Mouse (Mus musculus) liver, embryonic 12.5 days (tissue): ENCODE results near the gene Tspan4. TPM values are rescaled to one million over a fixed set of nuclear protein-coding genes. Genes with fewer than 3 reads are reported as not detected.

Source experiments
- ATAC-seq: fragments of 200-750 bp; cut with Nextera tagmentation; 2 replicates; pipeline ENCODE4 v1.8.0; 2017; ENCODE audit warnings: moderate number of reproducible peaks, mild to moderate bottlenecking, moderate library complexity
- H3K27ac ChIP-seq: fragments of 300-500 bp; sonication (generic); 2 replicates; pipeline ENCODE4 v1.5.1; 2016; ENCODE audit warnings: mild to moderate bottlenecking
- H3K27me3 ChIP-seq: fragments of 300-500 bp; sonication (generic); replicated peaks from 2 replicates; pipeline ENCODE4 v1.6.1; 2016; ENCODE audit warnings: mild to moderate bottlenecking, moderate library complexity
- H3K36me3 ChIP-seq: fragments of 300-500 bp; sonication (generic); 2 replicates; pipeline ENCODE4 v1.6.1; 2016; ENCODE audit warnings: mild to moderate bottlenecking, moderate library complexity
- H3K4me1 ChIP-seq: fragments of 300-500 bp; sonication (generic); 2 replicates; pipeline ENCODE4 v1.6.1; 2016
- H3K4me2 ChIP-seq: fragments of 300-500 bp; sonication (generic); 2 replicates; pipeline ENCODE4 v1.6.1; 2016; ENCODE audit warnings: mild to moderate bottlenecking, moderate library complexity
- H3K4me3 ChIP-seq: fragments of 300-500 bp; sonication (generic); 2 replicates; pipeline ENCODE4 v1.5.1; 2016; ENCODE audit warnings: mild to moderate bottlenecking, moderate library complexity
- H3K9ac ChIP-seq: fragments of 300-500 bp; sonication (generic); 2 replicates; pipeline ENCODE4 v1.6.1; 2016; ENCODE audit warnings: mild to moderate bottlenecking, moderate library complexity
- H3K9me3 ChIP-seq: fragments of 300-500 bp; sonication (generic); replicated peaks from 2 replicates; pipeline ENCODE4 v1.6.1; 2016; ENCODE audit warnings: mild to moderate bottlenecking, moderate library complexity
- WGBS: fragments of 180-500 bp; shearing (Covaris S2); methylation state at CpG from one replicate; pipeline ENCODE4 v1.1.7; 2016; ENCODE audit not compliant: insufficient replicate concordance; 5-methylcytosine and 5-hydroxymethylcytosine counted together
- polyA plus RNA-seq: library from polyadenylated mRNA; unstranded; fragments of >200 nt; fragmentation: Nextera tagmentation; extraction: Ambion mirVana; gene quantifications from 2 replicates; pipeline ENCODE4 v1.2.1, GENCODE M21; 2016

The Tspan4 gene
- 56.1 and 60.9 TPM in 2 replicates for polyA plus RNA-seq

DNA sequence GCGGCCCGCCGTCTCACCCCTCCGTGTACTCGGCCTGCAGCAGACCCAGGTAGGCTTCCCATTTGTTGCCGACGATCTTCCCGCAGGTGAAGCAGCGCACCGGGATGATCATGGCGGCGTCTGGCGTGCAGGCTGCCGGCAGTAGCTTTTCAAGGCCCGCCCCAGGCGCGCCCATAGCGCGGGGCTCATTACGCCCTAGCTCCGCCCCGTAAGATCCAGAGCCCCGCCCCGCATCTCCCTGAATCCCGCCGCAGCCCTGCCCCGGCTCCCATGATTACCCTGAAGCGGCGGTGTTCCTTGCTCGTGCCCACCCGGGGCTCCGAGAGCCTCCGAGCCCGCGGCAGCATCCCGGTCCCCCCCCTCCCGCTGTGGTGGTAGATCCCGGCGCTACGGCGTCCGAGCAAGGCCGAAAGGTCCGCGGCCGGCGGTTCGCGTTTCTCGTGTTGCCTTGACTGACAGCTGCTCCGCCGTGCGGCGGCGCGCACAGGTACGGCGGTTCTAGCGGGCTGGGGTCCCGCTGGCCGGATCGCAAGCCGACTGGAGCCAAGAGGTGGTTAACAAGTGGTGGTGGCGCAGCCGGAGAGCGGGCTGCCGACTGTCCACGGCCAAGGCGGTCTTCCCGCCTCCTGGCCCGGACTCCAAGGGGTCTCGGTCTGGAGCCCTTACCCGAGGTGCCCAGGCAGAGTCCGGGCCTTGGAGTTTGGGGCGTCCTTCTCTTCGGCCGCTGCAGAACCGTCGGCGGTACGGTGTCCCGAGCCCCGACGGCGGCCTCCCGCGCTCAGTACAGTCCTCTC lies at the start of gene Tspan4, which contains the start of gene Polr2l:
TSS of gene Tspan4 (plus strand) at position 230 of the 794 bp plus-strand sequence.
TSS of gene Polr2l (minus strand) at position 122 of the 794 bp plus-strand sequence.
- peak within 1 kb of the TSS; percentile 98 for H3K4me2 ChIP-seq
- H3K4me3 ChIP-seq, result peak within 1 kb of the TSS; percentile 77
- H3K27me3 ChIP-seq, result no peaks in the 10 kb centered on the region
- H3K9ac ChIP-seq, result peak within 1 kb of the TSS; percentile 84
- ATAC-seq, result peak; percentile 78
- H3K36me3 ChIP-seq, result peaks cover 31% of the 10 kb centered on the region
- H3K27ac ChIP-seq, result peak within 1 kb of the TSS; percentile 89
- under 1% methylated on average over 86 of the region's 87 CpGs for WGBS
- H3K9me3 ChIP-seq, result no peaks in the 10 kb centered on the region
- peaks cover 62% of the 10 kb centered on the region for H3K4me1 ChIP-seq

GRCm38 (mm10) chr7:141426948-141427730 lies 47.9 kb upstream of the Tspan4 start:
- 58% methylated on average over 12 of the region's 12 CpGs for WGBS
- Histone ChIP-seq H3K9me3 (no peaks in the 10 kb centered on the region), H3K4me3 (no peak overlapping the region), H3K4me2 (no peak overlapping the region), H3K27ac (no peak overlapping the region), H3K36me3 (peaks cover 21% of the 10 kb centered on the region), H3K9ac (no peak overlapping the region), H3K4me1 (peaks cover 27% of the 10 kb centered on the region), H3K27me3 (peaks cover 40% of the 10 kb centered on the region)
- ATAC-seq, result no peak

DNA sequence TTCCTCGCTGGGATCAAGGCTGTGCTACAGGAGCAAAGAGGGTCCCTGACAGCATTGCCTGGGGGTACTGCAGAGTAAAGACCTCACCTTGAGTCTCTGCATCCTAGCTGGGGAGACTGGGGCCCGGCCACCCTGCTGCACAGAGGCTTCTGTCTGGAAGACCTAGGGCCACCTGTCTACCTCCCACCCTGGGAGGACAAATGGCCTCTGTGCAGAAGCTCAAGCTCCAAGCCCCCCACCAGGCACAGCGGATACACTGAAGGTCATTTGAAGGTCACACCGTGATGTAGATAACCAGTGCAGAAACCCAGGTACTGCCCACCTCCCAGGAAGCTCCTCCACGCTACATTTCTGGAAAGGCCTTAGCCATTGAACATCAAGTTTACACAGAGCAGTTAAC lies 46.3 kb upstream of the Tspan4 start:
- Histone ChIP-seq H3K27ac (no peak overlapping the region), H3K4me2 (no peak overlapping the region)

GRCm38 (mm10) chr7:141429310-141429709 lies 45.7 kb upstream of the Tspan4 start, which contains the start of gene Cend1:
Cend1 (minus strand) TSS chr7:141429491.
- peak; percentile 53 for ATAC-seq
- 10% methylated on average over 19 of the region's 19 CpGs for whole genome bisulfite sequencing
- H3K9ac ChIP-seq, result no peak within 1 kb of the TSS
- peaks cover 29% of the 10 kb centered on the region for H3K27me3 ChIP-seq
- H3K27ac ChIP-seq, result no peak within 1 kb of the TSS
- no peak within 1 kb of the TSS; the same call in 1 of the 2 replicates for H3K4me2 ChIP-seq
- H3K9me3 ChIP-seq, result no peaks in the 10 kb centered on the region
- no peak within 1 kb of the TSS for H3K4me3 ChIP-seq
- peaks cover 44% of the 10 kb centered on the region for H3K4me1 ChIP-seq
- H3K36me3 ChIP-seq, result peaks cover 41% of the 10 kb centered on the region

More for the DNA sequence above, 46.3 kb upstream of the Tspan4 start:
- H3K9ac ChIP-seq, result no peak overlapping the region
- H3K4me1 ChIP-seq, result peaks cover 38% of the 10 kb centered on the region
- no peak overlapping the region for H3K4me3 ChIP-seq
- ATAC-seq, result no peak
- H3K9me3 ChIP-seq, result no peaks in the 10 kb centered on the region
- peaks cover 31% of the 10 kb centered on the region for H3K27me3 ChIP-seq
- H3K36me3 ChIP-seq, result peaks cover 36% of the 10 kb centered on the region
- 52% methylated on average over 5 of the region's 5 CpGs for WGBS

DNA sequence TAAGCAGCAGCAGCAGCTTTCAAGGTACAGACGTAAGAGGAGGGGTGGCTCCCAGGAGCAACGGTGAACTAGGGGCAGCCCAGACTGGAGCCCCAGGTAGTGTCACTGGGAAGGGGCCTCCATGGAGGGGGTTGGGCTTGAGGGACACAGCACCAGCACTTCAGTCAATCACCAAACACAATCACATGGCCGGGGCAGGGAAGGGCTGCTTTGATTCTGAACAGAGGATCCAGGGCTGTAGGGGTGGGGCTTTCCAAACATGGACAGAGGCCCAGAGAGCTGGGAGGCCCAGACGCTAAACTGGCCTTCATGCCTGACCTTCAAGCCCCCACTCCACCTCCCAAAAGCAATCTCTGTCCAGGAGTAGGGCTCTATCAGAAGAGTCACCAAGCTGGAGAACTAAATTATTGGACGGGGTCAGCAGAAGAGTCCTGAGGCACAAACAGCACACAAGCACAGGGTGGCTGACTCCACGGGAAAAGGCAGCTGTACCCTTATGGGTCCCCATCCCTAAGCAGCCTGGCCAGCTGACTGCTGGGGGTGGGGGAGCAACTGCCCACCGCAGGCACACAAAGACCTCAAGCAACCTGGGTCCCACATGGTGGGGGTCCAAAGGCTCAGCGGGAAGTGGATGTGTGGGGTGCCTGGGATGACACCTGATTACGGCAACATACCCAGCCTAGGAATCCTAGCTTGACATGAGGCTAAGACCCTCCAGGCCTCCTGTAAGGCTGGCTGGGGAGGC lies 45.0 kb upstream of the Tspan4 start:
- Histone ChIP-seq H3K4me3 (no peak overlapping the region), H3K4me1 (peaks cover 51% of the 10 kb centered on the region)

GRCm38 (mm10) chr7:141430585-141431240 lies 44.3 kb upstream of the Tspan4 start:
- H3K4me2 ChIP-seq, result no peak overlapping the region
- no peaks in the 10 kb centered on the region for H3K9me3 ChIP-seq

More for the DNA sequence above, 45.0 kb upstream of the Tspan4 start:
- no peak overlapping the region for H3K9ac ChIP-seq
- H3K27ac ChIP-seq, result no peak overlapping the region
- no peak overlapping the region for H3K4me2 ChIP-seq
- ATAC-seq, result no peak
- no peaks in the 10 kb centered on the region for H3K9me3 ChIP-seq
- WGBS, result 66% methylated on average over 9 of the region's 9 CpGs
- H3K27me3 ChIP-seq, result peaks cover 29% of the 10 kb centered on the region
- H3K36me3 ChIP-seq, result peaks cover 41% of the 10 kb centered on the region

GRCm38 (mm10) chr7:141431434-141432185 lies 43.4 kb upstream of the Tspan4 start:
- H3K4me3 ChIP-seq, result no peak overlapping the region
- 89% methylated on average over 19 of the region's 19 CpGs for WGBS
- no peaks in the 10 kb centered on the region for H3K9me3 ChIP-seq
- H3K4me1 ChIP-seq, result peaks cover 63% of the 10 kb centered on the region
- no peak overlapping the region for H3K27ac ChIP-seq
- no peak overlapping the region for H3K9ac ChIP-seq
- no peak overlapping the region for H3K4me2 ChIP-seq
- peaks cover 41% of the 10 kb centered on the region for H3K36me3 ChIP-seq
- peaks cover 17% of the 10 kb centered on the region; the same call in 1 of the 2 replicates for H3K27me3 ChIP-seq
- ATAC-seq, result no peak

More at GRCm38 (mm10) chr7:141430585-141431240, 44.3 kb upstream of the Tspan4 start:
- ATAC-seq, result no peak
- Histone ChIP-seq H3K27ac (no peak overlapping the region), H3K4me1 (peaks cover 57% of the 10 kb centered on the region), H3K36me3 (peaks cover 41% of the 10 kb centered on the region), H3K27me3 (peaks cover 25% of the 10 kb centered on the region), H3K4me3 (no peak overlapping the region), H3K9ac (no peak overlapping the region)
- WGBS, result 83% methylated on average over 9 of the region's 9 CpGs

DNA sequence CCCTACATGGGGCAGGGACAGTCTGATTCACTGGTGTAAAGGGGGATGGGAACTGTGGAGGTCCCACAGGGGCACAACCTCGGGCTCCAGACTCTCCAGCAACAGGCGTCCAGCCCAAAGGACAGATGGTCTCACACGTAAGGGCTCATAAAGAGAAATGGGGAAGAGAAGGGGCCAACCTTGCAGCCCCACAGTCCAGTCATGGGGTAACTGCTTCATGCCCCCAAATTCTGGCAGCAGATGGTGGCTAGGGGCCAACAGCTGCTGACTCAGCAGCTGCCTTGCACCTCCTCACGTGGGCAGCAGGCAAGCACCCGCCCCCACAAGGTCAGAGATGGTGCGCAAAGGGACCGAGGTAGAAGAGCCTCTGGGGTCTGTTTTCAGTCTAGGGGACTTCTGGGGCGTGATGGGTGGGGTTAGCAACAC lies 42.8 kb upstream of the Tspan4 start:
- Histone ChIP-seq H3K27ac (no peak overlapping the region), H3K4me1 (peaks cover 63% of the 10 kb centered on the region), H3K36me3 (peaks cover 41% of the 10 kb centered on the region)

DNA sequence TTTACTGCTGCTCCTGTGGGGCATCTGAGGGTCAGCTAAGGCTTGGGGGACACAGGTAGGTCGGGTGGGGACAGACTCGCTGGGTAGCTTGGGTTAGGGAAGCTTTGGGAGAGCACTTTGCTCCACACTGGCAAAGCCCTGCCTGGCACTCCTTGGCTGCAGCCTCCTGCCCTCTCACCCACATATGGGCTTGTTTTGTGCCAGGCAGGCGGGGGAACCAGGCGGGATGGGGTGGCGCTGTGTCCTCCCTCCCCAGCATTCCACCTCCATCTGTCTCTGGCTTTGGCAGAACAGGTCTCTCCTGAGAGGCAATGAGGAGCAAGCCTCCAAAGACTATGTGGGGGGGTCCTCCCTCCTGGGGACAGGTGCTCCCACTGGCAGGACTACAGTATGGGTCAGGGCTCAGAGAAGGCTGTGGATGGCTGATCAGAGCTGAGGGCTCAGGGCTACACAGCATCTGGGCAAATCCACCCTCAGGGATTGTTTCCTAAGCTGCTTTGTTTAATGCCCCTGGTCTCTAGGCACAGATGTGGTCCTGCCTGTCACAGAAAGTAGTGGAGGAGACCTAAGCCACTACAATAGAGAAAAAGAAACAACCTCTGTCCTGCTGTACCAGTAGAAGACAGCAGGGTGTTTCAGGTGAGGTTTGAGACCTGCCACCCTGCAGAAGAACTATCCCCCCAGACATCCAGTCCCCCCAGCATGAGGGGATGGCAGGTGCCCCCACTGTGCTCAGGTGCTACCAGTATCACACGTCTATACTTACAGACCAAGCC lies 42.1 kb upstream of the Tspan4 start:
- H3K27ac ChIP-seq, result no peak overlapping the region
- H3K4me1 ChIP-seq, result peaks cover 68% of the 10 kb centered on the region
- H3K36me3 ChIP-seq, result peaks cover 43% of the 10 kb centered on the region
- no peak for ATAC-seq
- H3K27me3 ChIP-seq, result 0 out of 2 replicates have a peak, but pooled peaks cover 5% of the 10 kb centered on the region
- 83% methylated on average over 6 of the region's 6 CpGs for WGBS
- no peaks in the 10 kb centered on the region for H3K9me3 ChIP-seq
- H3K4me3 ChIP-seq, result no peak overlapping the region
- no peak overlapping the region for H3K9ac ChIP-seq
- H3K4me2 ChIP-seq, result no peak overlapping the region

More for the DNA sequence above, 42.8 kb upstream of the Tspan4 start:
- Histone ChIP-seq H3K4me2 (no peak overlapping the region), H3K9me3 (no peaks in the 10 kb centered on the region), H3K27me3 (peaks cover 12% of the 10 kb centered on the region; the same call in 1 of the 2 replicates), H3K4me3 (no peak overlapping the region), H3K9ac (no peak overlapping the region)
- 81% methylated on average over 8 of the region's 8 CpGs for WGBS
- ATAC-seq, result no peak
